Mouse (Mus musculus) induced T-regulatory cell, adult 2 months (primary cell): ENCODE measurements around the gene Nudt22.

Source experiments
- DNase-seq: peaks from one replicate; pipeline ENCODE4 v3.0.0-alpha.2; 2012; ENCODE audit warnings: low read depth

Nudt22 gene

DNA sequence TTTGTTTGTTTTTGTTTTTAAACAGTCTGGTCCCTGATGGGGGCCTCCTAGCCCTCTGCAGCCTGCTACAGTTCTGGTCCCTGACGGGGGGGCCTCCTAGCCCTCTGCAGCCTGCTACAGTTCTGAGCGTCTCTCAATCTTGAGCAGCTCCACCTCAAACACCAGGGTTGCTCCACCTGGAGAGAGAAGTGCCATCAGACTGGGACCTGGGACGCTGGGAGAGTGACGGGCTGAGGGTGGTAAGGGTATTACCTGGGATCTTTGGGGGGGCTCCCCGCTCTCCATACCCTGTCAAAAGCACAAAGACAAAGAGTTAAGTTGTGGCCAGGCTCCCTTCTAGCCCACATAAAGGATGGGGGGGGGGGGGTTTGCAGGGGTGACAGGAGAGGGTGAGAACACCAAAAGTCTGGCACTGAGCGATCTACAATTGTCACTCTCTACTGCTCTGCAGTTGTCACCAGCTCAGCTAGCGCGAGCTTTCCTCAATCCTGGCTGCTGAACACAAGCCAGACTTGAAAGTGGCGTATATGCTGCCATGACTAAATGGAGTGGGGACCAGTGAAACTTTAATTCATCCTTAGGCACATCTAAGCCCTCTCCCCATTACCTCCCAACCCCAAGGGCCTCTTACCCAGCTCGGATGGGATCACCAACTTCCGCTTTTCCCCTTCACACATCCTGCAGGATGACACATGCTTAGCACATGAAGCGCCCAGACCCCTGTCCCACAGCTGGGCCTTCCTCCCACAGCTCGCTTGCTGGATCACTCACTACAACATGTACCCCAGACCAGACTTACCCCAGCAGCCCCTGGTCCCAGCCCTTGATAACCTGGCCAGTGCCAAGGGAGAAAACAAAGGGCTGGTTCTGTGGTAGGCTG is 17.9 kb downstream of the Nudt22 start:
- DNase-seq: peak; percentile 15

DNA sequence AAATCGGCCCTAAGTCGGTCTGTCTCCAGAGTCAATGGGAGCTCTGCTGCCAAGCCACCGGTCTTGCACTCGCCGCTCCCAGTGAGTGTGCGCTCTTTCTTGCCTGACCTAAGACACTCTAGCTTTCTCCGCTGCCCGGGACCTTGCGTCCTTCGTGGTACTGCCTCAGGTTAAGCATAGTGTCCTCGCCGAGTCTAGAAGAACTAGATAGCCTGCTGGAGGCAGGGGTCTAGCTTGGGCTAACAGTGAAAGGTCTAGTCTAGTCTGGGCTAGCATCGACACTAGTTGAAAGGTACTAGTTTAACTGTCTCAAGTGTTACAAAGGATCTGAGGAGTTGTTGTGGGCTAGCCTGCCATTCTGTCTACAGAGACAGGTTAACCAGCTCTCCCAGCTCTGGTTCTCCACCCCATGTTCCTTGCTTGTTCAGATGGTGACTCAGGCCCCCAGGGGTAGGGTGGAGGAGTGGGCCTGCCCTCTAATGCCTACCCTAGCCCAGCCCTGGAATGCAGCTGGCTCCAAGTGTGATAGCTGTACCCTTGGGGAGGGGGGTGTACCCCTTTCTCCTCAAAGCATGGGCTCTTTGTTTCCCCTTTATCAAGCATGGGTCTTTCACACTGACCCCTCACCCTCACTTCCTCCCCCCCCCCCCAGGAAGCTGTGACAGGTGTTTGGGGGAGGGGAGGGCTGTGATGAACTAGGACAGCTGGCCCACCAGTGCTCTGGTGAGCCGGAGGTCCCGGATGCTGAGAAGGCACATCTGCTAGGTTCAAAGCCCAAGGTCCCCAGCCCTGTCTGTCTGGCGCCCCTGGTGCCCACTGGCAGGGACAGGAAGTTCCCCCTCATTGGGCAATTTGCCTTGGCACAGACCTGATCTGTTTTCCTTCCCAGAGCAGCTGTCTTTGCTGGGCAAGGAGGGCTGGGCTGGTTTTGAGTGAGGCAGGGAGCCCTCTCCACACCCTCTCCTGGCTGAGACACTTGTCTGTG is 20.1 kb downstream of the Nudt22 start, which contains the start of gene Plcb3:
TSS of gene Plcb3 (minus strand) at position 934 of the 985 bp plus-strand sequence.
- DNase-seq: peak; percentile 74

DNA sequence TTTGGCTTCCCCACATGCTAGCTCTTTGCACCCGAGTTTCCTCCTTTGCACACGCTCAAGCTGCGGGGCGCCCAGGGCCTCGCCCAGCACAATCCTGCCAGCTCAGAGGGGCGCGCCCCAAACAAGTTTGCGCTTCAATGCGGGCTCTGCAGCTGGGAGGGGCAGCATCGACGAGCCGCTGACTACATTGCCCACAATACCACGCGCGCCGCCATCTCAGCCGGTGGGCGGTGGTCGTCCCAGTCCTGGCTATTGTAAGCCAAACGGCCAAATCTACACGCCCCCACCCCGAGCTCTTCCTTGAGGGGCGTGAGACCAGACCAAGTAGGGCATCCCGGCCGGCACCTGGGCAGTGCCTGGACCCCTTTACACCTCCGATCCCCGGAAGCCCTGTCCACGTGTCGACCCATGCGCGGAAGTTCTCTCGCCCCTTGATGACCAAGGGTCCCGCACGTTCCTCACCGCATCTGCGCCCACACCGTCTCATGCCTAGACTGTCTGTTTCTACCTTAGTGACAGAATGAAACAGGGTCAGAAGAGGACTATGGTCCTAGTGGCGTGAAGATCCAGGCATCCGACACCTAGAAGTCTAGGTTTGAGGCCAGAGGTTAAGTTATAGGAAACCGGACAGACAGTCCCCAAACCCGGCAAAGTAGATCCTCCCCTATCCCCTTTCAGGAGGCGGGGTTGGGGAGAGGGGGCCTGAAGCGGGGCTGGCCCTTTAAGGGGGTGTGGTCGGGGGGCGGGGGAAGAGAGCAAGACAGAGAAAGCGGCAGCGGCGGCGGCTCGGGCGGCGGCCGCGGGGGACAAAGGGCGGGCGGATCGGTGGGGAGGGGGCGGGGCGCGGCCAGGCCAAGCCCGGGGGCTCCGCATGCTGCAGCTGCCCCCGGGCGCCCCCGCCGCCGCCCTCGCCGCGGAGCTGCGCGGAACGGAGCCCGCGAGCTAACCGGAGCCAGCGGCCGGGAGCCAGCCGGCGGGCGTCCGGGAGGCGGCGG is 21.4 kb downstream of the Nudt22 start, which contains the start of gene Ppp1r14b:
TSS of gene Ppp1r14b (plus strand) at position 758 of the 995 bp plus-strand sequence.
- peak; percentile 88 for DNase-seq

DNA sequence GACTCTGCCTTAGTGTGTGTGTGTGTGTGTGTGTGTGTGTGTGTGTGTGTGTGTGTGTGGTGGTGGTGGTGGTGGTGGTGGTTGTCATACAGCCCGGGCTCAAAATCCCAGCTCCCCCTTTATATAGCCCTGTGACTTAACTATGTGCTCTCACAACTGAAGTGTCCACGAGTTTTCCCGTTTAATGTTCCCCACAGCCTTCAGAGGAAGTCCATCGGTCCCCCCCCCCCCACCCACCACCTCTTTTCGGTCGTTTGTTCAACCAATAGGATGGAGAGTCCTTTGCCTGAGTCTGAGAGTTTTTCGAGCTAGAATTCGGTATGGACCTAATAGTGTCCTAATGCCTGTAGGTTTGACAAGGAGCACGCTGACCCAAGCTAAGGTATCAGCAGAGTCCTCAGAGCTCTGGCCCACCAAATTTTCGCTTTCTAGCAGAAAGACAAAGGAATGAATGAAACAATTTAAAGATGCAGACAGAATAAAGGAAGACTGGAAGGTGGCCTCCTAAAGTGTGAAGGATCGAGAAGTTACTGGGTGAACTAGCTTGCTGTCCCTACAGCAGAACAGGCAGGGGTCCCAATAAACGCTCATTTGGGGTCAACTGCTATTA is 22.2 kb downstream of the Nudt22 start:
- DNase-seq: no peak

DNA sequence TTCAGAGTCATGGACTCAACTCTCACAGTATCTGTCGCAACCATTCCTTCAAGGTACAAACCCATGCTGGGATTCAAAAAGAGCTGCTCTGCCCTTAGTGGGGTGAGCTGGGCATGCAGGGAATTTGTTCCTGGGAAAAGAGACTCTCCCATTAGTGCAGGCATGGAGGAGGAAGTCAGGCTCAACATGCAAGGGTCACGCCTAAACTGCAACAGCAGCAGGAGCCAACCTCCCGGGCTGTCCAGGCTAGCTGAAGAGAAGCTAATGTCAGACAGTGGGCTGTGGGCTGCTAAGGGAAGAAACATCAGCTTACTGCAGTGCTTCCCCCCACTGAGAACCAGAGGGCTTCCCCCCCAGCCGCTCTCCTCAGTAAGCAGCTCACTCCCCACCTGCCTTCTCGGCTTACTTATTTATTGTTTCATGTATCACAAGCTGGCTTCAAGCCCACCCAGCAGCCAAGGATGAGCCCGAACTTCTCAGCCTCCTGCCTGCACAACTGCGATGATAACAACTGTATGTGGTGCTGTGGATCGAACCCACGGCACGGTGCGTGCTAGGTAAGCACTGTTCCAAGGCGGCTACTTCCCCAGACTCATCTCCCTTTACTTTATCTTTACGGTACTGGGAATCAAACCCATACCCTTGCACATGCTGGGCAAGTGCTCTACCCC is 23.5 kb downstream of the Nudt22 start:
- no peak for DNase-seq

DNA sequence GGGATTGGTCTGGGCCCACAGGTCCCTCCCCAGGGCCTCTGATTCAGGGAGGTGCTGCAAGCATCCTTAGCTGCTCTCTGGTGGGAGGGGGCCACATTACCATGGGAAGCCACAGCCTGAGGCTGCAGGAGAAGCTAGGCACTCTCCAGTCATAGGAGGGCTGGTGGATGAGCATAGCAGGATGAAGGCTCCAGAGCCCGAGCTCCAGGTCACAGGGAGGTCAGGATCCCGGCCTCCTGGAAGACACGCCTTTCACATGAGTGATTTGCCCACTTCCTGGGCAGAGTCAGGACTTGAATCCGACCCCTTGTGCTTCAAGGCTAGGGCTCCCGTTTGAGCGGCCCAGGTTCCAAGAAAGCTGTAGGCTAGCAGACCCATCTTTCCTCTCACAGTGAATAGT is 24.3 kb downstream of the Nudt22 start:
- DNase-seq: no peak

DNA sequence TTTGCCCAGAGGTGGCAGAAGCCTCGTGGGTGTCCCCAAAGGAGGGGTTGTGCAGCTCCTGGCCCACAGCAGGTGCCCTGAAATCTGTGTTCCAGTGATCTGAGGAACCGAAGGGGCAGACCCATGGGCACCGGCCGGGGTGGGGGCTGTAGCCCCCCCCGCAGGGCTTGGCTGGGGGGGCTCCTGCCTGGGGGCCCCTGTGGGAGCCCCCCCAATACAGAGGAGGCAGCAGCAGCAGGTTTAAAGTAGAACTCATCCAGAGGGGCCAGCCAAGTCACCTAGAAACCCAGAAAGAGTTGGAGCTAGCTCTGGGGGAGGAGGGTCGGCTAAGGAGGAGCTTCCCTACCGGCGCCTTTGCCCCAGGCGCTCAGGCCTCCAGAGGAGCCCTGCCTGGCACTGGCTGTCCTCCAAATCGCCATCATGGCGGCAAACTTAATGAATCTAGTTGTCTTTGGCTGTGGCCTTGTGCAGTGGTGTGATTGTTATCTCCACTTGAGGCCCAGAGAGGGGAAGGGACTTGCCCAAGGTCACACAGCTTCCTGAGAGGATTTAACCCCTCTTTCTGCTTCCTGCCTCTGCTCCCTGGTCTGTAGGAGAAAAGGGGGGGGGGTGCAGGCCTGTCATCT is 25.3 kb downstream of the Nudt22 start:
- peak; percentile 73 for DNase-seq

DNA sequence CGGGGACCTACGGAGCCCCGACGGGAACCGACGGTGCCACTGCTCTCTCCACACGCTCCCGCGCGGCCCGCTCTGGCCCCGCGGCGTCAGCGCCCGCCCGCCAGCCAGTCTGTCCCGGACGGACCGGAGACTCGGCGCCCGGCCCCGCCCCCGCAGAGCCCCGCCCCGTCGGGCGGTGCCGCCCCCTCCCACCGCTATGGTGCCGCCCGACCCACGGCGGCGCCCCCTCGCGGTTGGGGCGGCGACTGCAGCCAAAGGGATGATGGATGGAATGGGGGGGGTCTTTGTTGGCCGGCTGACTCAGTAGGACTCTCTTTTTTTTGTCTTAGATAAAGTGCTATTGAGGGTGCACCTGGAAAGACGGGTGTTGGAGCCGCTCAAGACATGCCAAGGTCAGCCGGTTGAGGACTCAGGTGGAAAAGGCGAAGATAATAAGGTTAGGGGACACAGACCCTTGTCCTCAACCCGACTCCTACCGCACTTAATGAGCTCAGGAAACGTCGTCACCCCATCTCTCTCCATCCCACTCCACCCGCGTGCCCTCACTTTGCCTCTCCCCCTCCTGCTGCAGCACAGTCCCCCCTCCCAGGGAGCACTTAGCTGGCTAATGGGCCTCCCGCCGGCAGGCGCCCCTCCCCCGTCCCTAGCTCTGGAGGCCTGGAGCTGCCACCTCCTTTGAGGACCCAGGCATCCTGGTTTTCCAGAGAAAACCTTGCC is 26.1 kb downstream of the Nudt22 start:
- DNase-seq: peak; percentile 89

DNA sequence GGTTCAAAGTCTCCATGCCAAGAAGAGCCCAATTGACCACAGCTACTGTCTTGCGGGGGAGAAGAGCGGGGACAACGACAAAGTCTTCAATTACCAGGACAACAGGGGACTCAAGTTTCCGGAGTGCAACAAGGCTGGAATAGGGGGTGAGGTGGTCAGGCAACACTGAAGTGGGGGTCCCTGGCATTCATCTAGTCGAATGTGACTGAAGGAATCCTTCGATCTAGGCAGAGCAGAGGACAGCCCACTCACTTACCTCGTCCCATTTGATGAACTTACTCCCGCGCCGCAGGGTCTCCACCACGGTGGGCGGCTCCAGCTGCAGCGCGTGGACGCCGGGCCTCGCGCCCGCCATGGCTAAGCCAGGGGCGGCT is 26.6 kb downstream of the Nudt22 start:
- DNase-seq: no peak

DNA sequence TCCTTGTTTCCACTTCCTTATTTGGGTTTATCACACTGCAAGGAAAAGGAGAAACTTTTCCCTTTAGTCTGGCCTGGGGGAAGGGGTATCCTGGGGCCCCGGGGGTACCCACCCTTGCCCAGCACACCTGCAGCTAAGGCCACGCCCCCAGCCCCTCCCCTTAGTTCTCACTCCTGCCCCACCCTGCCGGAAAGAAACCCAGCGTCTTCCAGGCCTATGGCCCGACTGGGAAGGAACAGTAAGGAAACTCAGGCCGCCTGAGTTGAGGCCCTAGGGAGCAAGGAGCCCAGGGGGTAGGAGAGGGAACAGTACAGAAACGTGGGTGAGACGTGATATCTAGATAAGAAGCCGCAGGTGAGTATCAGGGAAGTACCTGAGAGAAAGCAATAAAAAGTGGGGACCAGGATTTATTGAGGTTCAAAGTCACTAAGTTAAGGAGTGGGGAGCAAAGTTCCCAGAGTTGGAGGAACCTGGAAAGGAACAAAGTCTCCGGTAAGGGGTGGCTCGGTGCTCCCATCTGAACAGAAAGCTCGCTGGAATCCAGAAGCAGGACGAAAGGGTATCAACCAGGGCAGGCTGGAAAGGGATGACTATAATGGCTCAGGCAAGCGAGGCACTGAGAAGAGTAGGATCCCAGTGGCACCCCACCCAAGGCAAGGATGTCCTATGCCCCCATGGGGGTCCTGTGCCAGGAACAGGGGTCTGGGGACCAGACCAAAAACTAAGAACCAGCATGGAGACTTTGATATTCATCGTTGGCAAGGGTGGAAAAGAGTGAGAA is 27.2 kb downstream of the Nudt22 start:
- peak; percentile 55 for DNase-seq

DNA sequence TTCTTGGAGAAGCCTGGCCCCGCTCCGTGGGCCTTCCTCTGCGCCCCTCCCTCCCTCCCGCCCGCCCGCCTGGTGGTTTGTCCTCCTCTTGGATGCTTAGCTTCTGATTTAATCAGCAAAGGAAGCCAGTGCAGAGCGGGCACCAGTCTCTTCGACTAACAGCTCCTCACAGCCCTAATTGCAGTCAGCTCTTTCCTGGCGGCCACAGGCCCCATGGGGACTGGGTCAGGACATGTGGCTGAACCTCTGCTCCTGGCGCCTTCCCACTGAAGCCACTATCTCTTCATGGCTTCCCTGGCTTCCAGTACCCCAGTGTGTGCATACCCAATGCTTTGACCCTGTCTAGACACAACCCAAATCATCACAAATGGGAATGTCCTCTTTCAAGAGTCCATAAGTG is 39.5 kb downstream of the Nudt22 start:
- DNase-seq: no peak

DNA sequence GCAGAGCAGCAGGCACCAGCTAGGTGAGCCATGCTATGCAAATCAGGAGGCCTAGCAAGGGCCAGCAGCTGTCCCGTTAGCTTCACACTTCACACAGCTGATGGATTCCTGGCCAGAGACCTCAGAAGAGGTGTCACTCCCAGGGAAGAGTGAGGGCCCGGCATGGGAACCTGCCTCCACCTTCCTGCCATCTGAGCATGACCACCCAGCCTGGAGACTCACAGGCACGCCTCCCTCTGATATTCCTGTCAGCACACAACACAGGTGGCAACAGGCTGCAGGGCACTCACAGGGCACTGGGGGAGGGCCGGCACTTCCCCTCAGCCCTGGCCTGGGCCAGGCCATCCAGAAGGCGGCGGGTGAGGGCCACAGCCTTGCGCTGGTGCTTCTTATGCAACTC is 40.5 kb downstream of the Nudt22 start:
- DNase-seq: no peak

DNA sequence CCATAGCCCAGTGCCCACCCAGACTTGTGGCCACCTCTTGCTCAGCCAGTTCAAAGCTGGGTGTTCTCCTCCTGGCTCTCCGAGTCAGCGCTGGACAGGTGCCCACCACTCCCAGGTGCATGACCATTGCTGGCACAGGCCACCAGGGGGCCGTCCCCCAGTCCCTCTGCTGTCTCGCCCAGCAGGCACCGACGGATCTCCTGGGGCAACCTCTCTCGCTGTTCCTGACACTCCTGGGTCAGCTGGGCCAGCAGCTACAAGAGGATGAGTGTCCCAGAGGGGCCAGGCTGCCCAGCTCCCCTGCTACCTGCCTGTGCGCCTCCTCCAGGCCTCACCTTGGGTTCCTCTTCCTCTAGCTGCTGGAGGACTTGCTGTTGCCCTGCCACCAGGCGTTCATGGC is 41.9 kb downstream of the Nudt22 start:
- DNase-seq: peak; percentile 55

DNA sequence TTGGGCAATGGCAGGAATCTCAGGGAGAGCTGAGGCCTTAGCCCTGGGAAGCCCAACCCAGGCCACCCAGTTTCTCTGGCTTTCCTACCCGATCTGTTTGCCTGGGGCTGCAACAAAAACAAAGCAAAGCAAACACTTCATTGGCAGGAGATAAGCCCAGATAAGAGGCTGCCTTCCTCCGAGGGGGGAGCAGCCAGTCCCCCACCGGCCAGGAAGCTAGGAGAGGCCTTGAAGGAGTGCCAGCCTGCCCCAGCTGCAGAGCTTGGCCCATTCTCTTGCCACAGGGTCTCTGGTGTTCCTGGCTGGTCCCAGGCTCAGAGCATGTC is 43.2 kb downstream of the Nudt22 start:
- DNase-seq: peak; percentile 45

DNA sequence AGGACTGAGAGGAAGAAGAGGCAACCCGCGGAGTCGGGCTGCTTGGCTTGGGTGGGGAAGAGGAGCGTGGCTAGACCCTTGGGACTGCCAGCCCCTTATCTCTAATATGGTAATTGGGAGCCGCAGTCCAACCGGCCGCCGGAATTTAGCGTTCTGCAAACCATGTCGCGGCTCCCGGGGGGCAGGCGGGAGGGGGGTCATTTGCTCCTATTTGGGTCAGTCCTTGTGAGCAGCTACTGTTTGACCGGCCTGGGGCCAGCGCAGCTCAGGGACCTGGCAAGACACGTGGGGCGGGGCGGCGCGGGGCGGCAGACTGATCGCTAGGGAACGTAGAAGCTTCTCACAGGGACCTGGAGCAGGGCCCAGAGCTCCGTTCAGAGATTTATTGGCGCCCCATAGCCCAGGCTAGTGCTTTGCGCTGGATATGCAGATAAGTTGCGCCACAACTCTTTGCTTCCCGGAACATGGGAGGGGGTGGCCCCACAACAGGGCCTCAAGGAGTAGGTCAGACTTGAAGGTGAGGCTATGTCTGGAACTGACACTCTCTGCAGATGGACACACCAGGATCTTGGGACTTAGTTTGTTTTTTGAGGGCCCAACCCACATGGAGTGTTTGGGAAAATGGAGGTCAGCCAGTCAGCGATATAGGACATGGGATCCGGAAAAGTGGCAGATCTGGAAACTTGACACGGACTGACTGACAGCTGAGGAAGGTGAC is 43.8 kb downstream of the Nudt22 start:
- peak; percentile 65 for DNase-seq

DNA sequence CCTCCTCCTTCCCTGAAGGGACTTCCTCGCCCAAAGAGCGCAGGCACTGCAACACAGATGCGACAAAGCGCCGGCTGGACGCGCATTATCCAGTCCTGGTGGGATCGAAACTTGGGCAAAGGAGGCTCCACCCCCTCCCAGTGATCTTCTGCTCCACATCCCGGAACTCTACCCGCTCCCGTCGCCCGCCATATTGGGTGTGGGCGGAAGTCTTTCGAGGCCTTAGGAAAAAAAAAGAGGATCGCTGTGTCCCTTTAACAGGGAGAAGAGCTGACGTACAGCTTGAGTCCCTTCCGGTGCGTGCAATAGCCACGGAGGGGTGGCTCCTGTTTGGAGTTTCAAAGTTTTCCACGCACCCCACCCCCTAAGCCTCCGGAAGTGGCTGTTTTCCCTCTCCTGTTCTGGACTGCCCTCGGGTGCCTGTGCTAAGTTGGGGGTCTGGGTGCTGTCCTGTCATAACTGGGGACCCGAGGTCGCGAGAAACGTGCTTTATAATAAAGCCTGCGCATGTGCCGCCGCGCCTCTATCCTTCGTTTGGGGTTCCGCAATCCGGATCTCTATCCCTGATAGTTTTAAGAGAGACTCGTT is 44.4 kb downstream of the Nudt22 start:
- peak; percentile 90 for DNase-seq

DNA sequence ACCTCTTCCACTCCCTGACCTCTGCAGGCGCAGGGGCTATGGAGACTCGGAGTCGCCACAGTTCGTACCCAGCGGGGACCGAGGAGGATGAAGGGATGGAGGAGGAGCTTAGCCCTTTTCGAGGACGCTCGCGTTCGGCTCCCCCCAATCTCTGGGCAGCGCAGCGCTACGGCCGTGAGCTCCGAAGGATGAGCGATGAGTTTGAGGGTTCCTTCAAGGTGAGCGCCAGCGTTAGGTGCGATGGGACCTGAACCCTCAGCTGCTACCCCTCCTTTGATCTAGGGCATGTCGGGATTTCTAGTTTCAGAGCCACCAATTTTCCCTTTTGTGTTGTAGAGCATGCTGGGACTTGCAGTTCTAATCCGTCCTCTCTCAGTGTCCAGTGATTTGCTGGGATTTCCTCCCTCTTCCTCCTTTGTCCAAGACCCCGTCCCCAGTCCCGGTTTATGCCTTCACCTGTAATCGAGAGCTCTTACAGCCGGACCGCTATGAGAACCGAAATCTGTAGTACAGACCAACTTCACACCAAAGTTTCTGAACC is 45.2 kb downstream of the Nudt22 start:
- DNase-seq: peak; percentile 71
